Mouse (Mus musculus) kidney, embryonic 14.5 days (tissue): Measurements from ENCODE around the gene Nudt8. TPM values are rescaled to one million over a fixed set of nuclear protein-coding genes. Genes with fewer than 3 reads are reported as not detected.

Experiments used
- ATAC-seq: fragments of 200-750 bp; cut with Nextera tagmentation; 2 replicates; pipeline ENCODE4 v1.8.0; 2017; ENCODE audit warnings: moderate number of reproducible peaks, mild to moderate bottlenecking, moderate TSS enrichment, moderate library complexity; ENCODE audit not compliant: low FRiP score, low TSS enrichment
- H3K27ac ChIP-seq: fragments of 300-500 bp; sonication (generic); 2 replicates; pipeline ENCODE4 v1.5.1; 2014; ENCODE audit warnings: low read depth, mild to moderate bottlenecking, low read length, moderate library complexity, mixed read lengths
- H3K27me3 ChIP-seq: fragments of 300-500 bp; sonication (generic); 2 replicates; pipeline ENCODE4 v1.6.1; 2014; ENCODE audit warnings: mild to moderate bottlenecking, low read length; ENCODE audit not compliant: control insufficient read depth, insufficient read depth
- H3K36me3 ChIP-seq: fragments of 300-500 bp; sonication (generic); 2 replicates; pipeline ENCODE4 v1.6.1; 2014; ENCODE audit warnings: low read length, mixed read lengths; ENCODE audit not compliant: control insufficient read depth, insufficient read depth
- H3K4me1 ChIP-seq: fragments of 300-500 bp; sonication (generic); 2 replicates; pipeline ENCODE4 v1.6.1; 2014; ENCODE audit warnings: low read length, mixed read lengths; ENCODE audit not compliant: control insufficient read depth, insufficient read depth
- H3K4me2 ChIP-seq: fragments of 300-500 bp; sonication (generic); replicated peaks from 2 replicates; pipeline ENCODE4 v1.6.1; 2014; ENCODE audit warnings: low read depth, mild to moderate bottlenecking, low read length
- H3K4me3 ChIP-seq: fragments of 300-500 bp; sonication (generic); 2 replicates; pipeline ENCODE4 v1.5.1; 2014; ENCODE audit warnings: mild to moderate bottlenecking, low read length
- H3K9ac ChIP-seq: fragments of 300-500 bp; sonication (generic); 2 replicates; pipeline ENCODE4 v1.6.1; 2014; ENCODE audit warnings: low read depth, mild to moderate bottlenecking, low read length, moderate library complexity
- H3K9me3 ChIP-seq: fragments of 300-500 bp; sonication (generic); 2 replicates; pipeline ENCODE4 v1.6.1; 2016; ENCODE audit warnings: low read length; ENCODE audit not compliant: control insufficient read depth
- WGBS: fragments of 180-500 bp; shearing (Covaris S2); extraction: QIAGEN DNeasy Blood & Tissue Kit; methylation state at CpG from one replicate; pipeline ENCODE4 v1.1.7; 2014; 5-methylcytosine and 5-hydroxymethylcytosine counted together
- polyA plus RNA-seq: library from polyadenylated mRNA; unstranded; fragments of >200 nt; fragmentation: Nextera tagmentation; extraction: Ambion mirVana; gene quantifications from 2 replicates; pipeline ENCODE4 v1.2.1, GENCODE M21; 2014

Nudt8 gene
- polyA plus RNA-seq, 1 experiment from 2014 or later, result 37.6 TPM

- Histone ChIP-seq H3K4me2 (no peak overlapping the region), H3K9me3 (no peaks in the 10 kb centered on the region), H3K9ac (no peak overlapping the region), H3K4me1 (peaks cover 5% of the 10 kb centered on the region; the same call in 1 of the 2 replicates), H3K27ac (no peak overlapping the region), H3K4me3 (no peak overlapping the region), H3K27me3 (no peaks in the 10 kb centered on the region), H3K36me3 (peaks cover 13% of the 10 kb centered on the region; the same call in 1 of the 2 replicates)
- ATAC-seq, result no peak
Observed at GRCm38 (mm10) chr19:4014802-4015201, 14.4 kb downstream of the Nudt8 start.

DNA sequence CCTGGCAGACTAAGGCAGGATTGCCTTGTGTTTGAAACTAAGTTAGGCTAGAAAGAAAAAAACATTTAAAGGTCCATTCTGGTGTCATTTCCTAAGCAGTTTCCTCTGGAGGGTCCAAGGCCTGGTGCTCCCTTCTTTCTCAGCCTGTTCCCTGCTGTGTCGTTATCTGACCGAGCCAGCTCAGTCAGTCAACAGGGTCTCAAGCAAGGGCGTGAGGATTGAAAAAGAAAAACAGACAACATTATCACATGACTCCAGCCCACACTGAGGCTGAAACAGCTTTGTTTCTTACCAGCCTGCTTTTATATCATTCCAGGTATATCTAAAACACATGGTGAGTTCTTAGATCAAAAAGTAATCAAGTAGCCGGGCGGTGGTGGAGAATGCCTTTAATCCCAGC lies 15.3 kb downstream of the Nudt8 start:
- H3K27me3 ChIP-seq, result no peaks in the 10 kb centered on the region
- H3K4me1 ChIP-seq, result peaks cover 5% of the 10 kb centered on the region; the same call in 1 of the 2 replicates
- 65% methylated on average over 5 of the region's 5 CpGs for WGBS
- no peak overlapping the region for H3K4me2 ChIP-seq
- no peak for ATAC-seq
- no peaks in the 10 kb centered on the region for H3K9me3 ChIP-seq
- no peak overlapping the region for H3K4me3 ChIP-seq
- H3K36me3 ChIP-seq, result peaks cover 6% of the 10 kb centered on the region; the same call in 1 of the 2 replicates
- no peak overlapping the region for H3K9ac ChIP-seq
- no peak overlapping the region for H3K27ac ChIP-seq

- Histone ChIP-seq H3K4me3 (no peak overlapping the region), H3K4me2 (no peak overlapping the region), H3K27ac (no peak overlapping the region), H3K9me3 (no peaks in the 10 kb centered on the region), H3K4me1 (no peaks in the 10 kb centered on the region), H3K36me3 (no peaks in the 10 kb centered on the region), H3K9ac (no peak overlapping the region), H3K27me3 (no peaks in the 10 kb centered on the region)
- WGBS, result 71% methylated on average over 10 of the region's 10 CpGs
- ATAC-seq, result no peak
Observed at GRCm38 (mm10) chr19:4017921-4018587, 17.7 kb downstream of the Nudt8 start.

DNA sequence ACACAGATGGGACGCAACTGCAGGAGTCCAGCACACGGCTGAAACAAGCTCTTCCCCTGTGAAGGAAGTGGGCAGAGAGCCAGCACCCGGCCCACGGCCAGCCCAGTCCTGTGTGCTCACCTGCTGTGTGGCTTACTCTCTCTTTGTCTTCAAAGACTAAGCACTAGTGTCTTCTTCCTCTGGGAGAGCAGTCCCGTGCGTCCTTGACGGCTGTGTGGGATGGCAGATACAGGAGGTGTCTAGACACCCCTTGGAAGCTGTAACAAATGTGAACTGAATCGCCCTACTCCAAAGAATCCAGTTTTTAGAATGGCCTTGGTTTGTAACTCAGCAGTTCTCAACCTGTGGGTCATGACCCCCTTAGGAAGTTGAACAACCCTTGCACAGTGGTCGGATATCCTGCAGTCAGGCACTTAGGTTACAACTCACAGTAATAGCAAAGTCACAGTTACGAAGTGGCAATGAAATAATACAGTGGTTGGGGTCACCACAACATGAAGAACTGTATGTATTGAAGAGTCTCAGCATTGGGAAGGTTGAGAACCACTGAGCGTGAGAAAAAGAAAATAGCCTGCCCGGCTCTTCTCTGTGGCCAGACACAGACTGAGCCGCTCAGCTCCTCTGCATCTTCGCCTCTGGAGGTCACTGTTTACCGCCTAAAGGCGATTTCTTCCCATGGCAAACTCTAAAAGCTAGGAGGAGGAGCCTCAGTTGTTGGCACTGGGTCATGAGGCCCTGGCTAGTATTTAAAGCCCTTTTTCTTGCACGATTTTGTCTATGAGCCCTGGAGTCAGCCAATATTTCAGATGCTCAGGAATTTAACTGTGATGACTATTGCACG lies 18.6 kb downstream of the Nudt8 start:
- Histone ChIP-seq H3K4me3 (no peak overlapping the region), H3K27ac (no peak overlapping the region), H3K4me2 (no peak overlapping the region), H3K9me3 (no peaks in the 10 kb centered on the region), H3K9ac (0 out of 2 replicates have a peak overlapping the region, but pooled peaks have one; percentile 7), H3K27me3 (no peaks in the 10 kb centered on the region), H3K36me3 (no peaks in the 10 kb centered on the region), H3K4me1 (no peaks in the 10 kb centered on the region)
- WGBS, result 35% methylated on average over 18 of the region's 18 CpGs
- ATAC-seq, result peak; percentile 86

GRCm38 (mm10) chr19:4023185-4023584 lies 22.8 kb downstream of the Nudt8 start:
- Histone ChIP-seq H3K27ac (no peak overlapping the region), H3K27me3 (no peaks in the 10 kb centered on the region), H3K9me3 (no peaks in the 10 kb centered on the region), H3K4me1 (no peaks in the 10 kb centered on the region), H3K4me3 (no peak overlapping the region), H3K9ac (no peak overlapping the region), H3K4me2 (no peak overlapping the region), H3K36me3 (no peaks in the 10 kb centered on the region)
- WGBS, result 64% methylated on average over 7 of the region's 7 CpGs
- no peak for ATAC-seq

DNA sequence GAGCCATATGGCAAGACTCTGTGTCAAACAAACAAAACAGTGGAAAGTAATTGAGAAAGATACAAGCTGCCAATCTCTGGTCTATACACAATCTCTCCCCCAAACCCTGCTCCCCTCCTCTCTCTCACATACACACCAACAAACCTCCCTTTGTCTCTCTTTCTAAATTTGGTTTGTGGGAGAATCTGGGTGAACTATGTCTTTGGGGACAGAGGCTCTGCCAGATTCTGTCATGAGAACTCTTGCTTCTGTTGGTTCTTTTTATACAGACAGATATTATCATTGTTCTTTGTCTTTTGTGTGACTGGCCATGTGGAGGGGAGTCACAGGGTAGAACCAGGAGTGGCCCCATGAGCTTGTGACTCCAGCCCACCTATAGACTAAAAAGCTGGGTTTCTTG lies 27.2 kb downstream of the Nudt8 start:
- ATAC-seq, result no peak
- no peaks in the 10 kb centered on the region for H3K9me3 ChIP-seq
- no peaks in the 10 kb centered on the region for H3K27me3 ChIP-seq
- no peaks in the 10 kb centered on the region for H3K4me1 ChIP-seq
- no peak overlapping the region for H3K4me2 ChIP-seq
- no peak overlapping the region for H3K9ac ChIP-seq
- H3K4me3 ChIP-seq, result no peak overlapping the region
- no peak overlapping the region for H3K27ac ChIP-seq
- no peaks in the 10 kb centered on the region for H3K36me3 ChIP-seq

- H3K27ac ChIP-seq, result no peak overlapping the region
- H3K27me3 ChIP-seq, result no peaks in the 10 kb centered on the region
- no peaks in the 10 kb centered on the region for H3K9me3 ChIP-seq
- no peak overlapping the region for H3K9ac ChIP-seq
- peaks cover 9% of the 10 kb centered on the region for H3K4me1 ChIP-seq
- WGBS, result 75% methylated on average over 7 of the region's 7 CpGs
- H3K4me2 ChIP-seq, result no peak overlapping the region
- H3K36me3 ChIP-seq, result no peaks in the 10 kb centered on the region; the same call in 1 of the 2 replicates
- no peak overlapping the region for H3K4me3 ChIP-seq
- no peak for ATAC-seq
Observed at GRCm38 (mm10) chr19:4032668-4033067, 32.3 kb downstream of the Nudt8 start.

DNA sequence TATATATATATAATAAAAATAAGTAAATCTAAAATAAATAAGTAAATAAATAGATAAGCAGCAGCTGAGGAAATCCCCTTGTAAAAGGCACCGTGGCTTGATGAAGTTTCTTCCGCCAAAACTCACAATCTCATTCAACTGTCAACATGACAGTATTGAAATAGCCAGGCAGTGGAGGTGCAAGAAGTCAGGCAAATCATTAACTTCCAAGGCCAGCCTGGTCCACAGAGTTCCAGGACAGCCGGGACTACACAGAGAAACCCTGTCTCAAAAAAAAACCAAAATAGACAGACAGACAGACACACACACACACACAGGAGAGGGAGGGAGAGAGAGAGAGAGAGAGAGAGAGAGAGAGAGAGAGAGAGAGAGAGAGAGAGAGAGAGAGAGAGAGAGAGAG lies 32.9 kb downstream of the Nudt8 start:
- Histone ChIP-seq H3K4me1 (peaks cover 13% of the 10 kb centered on the region), H3K27ac (no peak overlapping the region), H3K4me3 (no peak overlapping the region), H3K27me3 (no peaks in the 10 kb centered on the region), H3K9ac (no peak overlapping the region), H3K9me3 (no peaks in the 10 kb centered on the region), H3K36me3 (no peaks in the 10 kb centered on the region; the same call in 1 of the 2 replicates), H3K4me2 (no peak overlapping the region)
- ATAC-seq, result no peak
- 65% methylated on average over 3 of the region's 3 CpGs for WGBS

DNA sequence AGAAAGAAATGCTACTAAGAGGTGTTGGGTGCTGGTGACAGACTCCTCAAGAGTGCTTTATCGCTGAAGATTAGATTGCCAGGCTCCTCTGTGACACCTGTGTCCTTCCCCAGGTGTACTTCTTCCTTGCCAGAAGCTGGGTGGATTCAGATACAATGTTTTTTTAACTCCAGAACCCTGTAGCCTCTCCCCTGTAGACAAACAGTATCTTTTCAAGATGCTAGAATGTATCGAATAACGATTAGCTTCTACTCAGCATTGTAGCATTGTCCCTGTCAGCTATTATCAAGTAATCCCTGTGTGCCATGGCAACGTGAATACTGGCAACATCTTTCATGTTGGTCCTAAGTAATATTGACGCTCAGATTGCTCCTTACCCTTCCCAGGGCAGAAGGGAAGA lies 33.4 kb downstream of the Nudt8 start:
- no peaks in the 10 kb centered on the region for H3K9me3 ChIP-seq
- WGBS, result 74% methylated on average over 5 of the region's 5 CpGs
- H3K27me3 ChIP-seq, result no peaks in the 10 kb centered on the region
- no peaks in the 10 kb centered on the region; the same call in 1 of the 2 replicates for H3K36me3 ChIP-seq
- no peak overlapping the region for H3K4me3 ChIP-seq
- no peak overlapping the region for H3K9ac ChIP-seq
- H3K4me2 ChIP-seq, result no peak overlapping the region
- peaks cover 14% of the 10 kb centered on the region for H3K4me1 ChIP-seq
- ATAC-seq, result no peak
- H3K27ac ChIP-seq, result no peak overlapping the region
